Mouse (Mus musculus) frontal cortex, postnatal 14 days (tissue): ENCODE measurements around the gene Lrit2.

Source experiments
- DNase-seq, 2 experiments: peaks; one replicate each; pipeline ENCODE4 v3.0.0; 2022; ENCODE audit warnings: low spot score in 2 of 2

Lrit2 gene

GRCm38 (mm10) chr14:37067629-37068028 lies at the start of gene Lrit2:
Lrit2 (plus strand) TSS chr14:37067929.
- DNase-seq, result no peak

GRCm38 (mm10) chr14:37027248-37027933 lies 40.3 kb upstream of the Lrit2 start:
- DNase-seq, result no peak

- DNase-seq, result no peak
Observed at GRCm38 (mm10) chr14:37027951-37028350, 39.8 kb upstream of the Lrit2 start.

GRCm38 (mm10) chr14:37028555-37028954 lies 39.2 kb upstream of the Lrit2 start:
- DNase-seq, result no peak

GRCm38 (mm10) chr14:37032481-37033104 lies 35.1 kb upstream of the Lrit2 start:
- DNase-seq, result no peak

- DNase-seq, result peak; percentile 65 to 85
Observed at GRCm38 (mm10) chr14:37033241-37033640, 34.5 kb upstream of the Lrit2 start.

GRCm38 (mm10) chr14:37034432-37034831 lies 33.3 kb upstream of the Lrit2 start:
- DNase-seq, result no peak

- DNase-seq, result no peak
Observed at GRCm38 (mm10) chr14:37048914-37049410, 18.8 kb upstream of the Lrit2 start, which contains the start of gene Rgr. Rgr (minus strand) TSS chr14:37048964.

- no peak for DNase-seq
Observed at GRCm38 (mm10) chr14:37064849-37065248, 2.9 kb upstream of the Lrit2 start.

- DNase-seq, result no peak
Observed at GRCm38 (mm10) chr14:37066636-37067035, 1.1 kb upstream of the Lrit2 start.

GRCm38 (mm10) chr14:37068516-37068915 lies 787 bp downstream of the Lrit2 start:
- no peak for DNase-seq

GRCm38 (mm10) chr14:37080724-37081123 lies 13.0 kb downstream of the Lrit2 start:
- DNase-seq, result no peak

GRCm38 (mm10) chr14:37083755-37084154 lies 16.0 kb downstream of the Lrit2 start:
- no peak for DNase-seq

GRCm38 (mm10) chr14:37094436-37094835 lies 26.7 kb downstream of the Lrit2 start:
- no peak for DNase-seq

- DNase-seq, result no peak
Observed at GRCm38 (mm10) chr14:37095556-37095955, 27.8 kb downstream of the Lrit2 start.

GRCm38 (mm10) chr14:37097956-37098530 lies 30.3 kb downstream of the Lrit2 start, which contains the start of gene Cdhr1:
Cdhr1 (minus strand) TSS chr14:37098347.
- peak in 1 of 2 experiments; percentile 14 for DNase-seq

GRCm38 (mm10) chr14:37101531-37101930 lies 33.8 kb downstream of the Lrit2 start:
- DNase-seq, result no peak

- no peak for DNase-seq
Observed at GRCm38 (mm10) chr14:37102484-37102883, 34.8 kb downstream of the Lrit2 start.

- no peak for DNase-seq
Observed at GRCm38 (mm10) chr14:37104747-37105146, 37.0 kb downstream of the Lrit2 start.

- peak in 1 of 2 experiments; percentile 19 for DNase-seq
Observed at GRCm38 (mm10) chr14:37105846-37106245, 38.1 kb downstream of the Lrit2 start.

- DNase-seq, result no peak
Observed at GRCm38 (mm10) chr14:37109460-37109859, 41.7 kb downstream of the Lrit2 start.

- DNase-seq, result no peak
Observed at GRCm38 (mm10) chr14:37109975-37110374, 42.2 kb downstream of the Lrit2 start.

- no peak for DNase-seq
Observed at GRCm38 (mm10) chr14:37110456-37110855, 42.7 kb downstream of the Lrit2 start.
